Mouse (Mus musculus) 3134 (cell line): ENCODE results near the gene Aldh3b2.
"Not testable (repeated sequence)": the region's sequence is repeated elsewhere in the genome, so short reads cannot be mapped to it uniquely, and the experiment has no call there.

ENCODE experiments used
- DNase-seq: peaks from one replicate; pipeline ENCODE4 v3.0.0-alpha.2; 2011; ENCODE audit warnings: low spot score; ENCODE audit not compliant: insufficient read length; ENCODE audit errors: extremely low read depth

Gene Aldh3b2

DNA sequence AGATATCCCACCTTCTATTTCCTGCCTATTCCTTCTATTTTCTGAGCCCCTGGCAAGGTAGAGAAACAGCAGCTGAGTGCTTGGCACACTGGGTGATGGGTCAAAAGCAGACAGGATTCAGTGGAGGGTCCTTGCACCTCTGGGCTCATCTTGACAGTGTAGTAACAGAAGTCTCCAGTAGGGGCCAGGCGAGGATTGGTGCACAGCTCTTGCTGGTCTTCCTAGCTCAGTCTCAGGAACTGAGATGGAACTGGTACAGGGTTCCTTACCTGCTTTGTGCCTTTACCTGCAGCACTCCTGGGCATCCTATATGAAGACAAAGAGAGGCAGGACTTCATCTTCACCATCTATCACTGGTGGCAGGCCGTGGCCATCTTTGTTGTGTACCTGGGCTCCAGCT is 25.4 kb upstream of the Aldh3b2 start:
- no peak for DNase-seq

DNA sequence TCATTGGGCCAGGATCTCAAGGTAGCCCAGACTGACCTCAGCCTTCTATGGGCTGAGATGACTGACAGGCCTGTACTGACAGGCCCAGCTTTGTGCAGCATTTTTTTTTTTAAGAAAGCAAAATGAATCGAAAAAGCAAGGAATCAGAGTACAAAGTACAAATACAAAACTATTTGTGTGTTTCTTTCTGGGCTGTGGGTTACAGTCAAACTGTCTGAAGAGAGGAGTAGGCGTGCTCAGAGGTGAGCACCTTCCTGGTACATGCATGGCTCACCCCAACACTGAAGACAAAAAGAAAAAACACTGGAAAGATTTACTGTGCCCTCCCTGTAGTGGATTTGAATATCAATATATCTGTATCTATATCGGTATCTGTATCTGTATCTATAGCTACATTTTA is 24.3 kb upstream of the Aldh3b2 start:
- DNase-seq, result no peak

DNA sequence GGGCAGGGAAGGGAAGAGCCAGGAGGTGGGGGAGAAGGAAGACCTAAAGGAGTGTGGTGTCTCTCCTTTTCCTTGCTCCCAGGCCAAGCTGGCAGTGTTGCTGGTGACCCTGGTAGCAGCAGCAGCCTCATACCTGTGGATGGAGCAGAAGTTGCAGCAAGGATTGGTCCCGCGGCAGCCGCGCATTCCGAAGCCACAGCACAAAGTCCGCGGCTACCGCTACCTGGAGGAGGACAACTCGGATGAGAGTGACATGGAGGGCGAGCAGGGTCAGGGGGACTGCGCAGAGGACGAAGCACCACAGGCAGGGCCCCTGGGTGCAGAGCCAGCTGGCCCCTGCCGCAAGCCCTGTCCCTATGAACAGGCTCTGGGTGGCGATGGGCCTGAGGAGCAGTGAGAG is 23.6 kb upstream of the Aldh3b2 start:
- no peak for DNase-seq

DNA sequence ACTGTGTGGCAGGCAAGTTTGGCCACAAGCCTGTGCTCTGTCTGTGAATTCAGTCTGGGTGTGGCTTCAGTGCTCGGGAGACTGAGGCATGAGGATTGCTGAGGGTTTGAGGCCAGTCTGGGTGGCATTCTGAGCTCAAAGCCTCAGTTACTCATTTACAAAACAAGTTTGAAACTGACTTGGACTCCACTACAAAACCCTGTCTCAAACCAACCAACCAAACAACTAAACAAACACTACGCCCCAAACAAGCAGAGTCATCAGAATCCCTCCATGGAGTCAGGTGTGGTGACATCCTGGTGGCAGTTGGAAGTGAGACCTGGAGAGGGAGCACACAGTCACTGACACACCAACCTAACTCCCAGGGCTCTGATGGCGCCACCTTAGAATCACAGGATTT is 21.8 kb upstream of the Aldh3b2 start:
- DNase-seq, result no peak

DNA sequence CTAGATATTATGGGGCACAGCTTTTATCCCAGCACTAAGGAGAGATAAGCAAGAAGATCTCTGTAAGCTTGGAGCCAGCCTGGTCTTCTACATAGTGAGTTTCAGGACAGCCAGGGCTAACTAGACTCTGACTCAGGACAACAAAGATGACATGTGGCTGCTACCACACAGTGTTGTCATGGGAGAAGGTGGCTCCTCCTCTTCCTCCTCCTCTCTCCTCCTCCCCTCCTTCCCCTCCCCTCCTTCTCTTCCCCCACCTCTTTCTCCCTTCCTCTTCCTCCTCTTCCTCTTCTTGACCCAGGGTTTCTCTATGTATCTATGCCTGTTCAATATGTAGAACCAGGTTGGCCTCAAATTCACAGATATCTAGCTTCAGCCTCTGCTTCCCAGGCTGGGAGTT is 20.7 kb upstream of the Aldh3b2 start:
- DNase-seq, result no peak

DNA sequence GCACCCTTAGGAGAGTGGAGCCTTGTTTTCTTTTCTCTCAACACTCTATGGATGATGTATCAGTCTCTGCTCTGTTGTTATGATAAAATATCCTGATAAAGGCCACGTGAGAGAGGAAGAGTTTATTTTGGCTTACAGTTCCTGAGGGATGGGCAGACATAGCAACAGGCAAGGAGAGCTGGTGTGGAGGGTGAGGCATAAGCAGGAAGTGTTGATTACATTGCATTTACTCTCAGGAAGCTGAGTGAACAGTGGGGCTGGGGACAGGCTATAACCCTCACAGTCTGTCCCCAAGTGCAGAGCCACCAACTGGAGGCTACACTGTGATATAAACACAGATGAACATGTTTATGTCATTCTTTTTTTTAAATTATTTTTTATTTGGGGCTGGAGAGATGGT is 20.0 kb upstream of the Aldh3b2 start:
- DNase-seq, result no peak

DNA sequence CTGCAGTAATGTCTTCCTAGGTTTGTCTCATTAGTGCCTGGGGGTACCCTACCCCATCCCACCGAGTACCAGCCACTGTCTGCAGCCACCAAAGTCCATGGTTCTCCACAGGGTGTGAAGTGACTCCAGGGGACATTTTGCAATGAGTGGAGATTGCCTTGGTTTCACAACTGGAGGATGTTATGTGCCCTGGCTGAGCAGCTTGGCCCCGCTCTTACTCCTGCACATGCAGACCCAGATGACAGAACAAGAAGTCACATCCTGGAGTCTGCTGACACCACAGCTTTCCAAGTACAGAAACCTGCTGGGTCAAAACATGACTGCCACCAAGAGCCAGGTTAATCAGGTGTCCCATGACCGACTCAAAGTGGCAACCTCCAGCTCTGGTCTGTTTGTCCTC is 17.1 kb upstream of the Aldh3b2 start:
- DNase-seq, result no peak

DNA sequence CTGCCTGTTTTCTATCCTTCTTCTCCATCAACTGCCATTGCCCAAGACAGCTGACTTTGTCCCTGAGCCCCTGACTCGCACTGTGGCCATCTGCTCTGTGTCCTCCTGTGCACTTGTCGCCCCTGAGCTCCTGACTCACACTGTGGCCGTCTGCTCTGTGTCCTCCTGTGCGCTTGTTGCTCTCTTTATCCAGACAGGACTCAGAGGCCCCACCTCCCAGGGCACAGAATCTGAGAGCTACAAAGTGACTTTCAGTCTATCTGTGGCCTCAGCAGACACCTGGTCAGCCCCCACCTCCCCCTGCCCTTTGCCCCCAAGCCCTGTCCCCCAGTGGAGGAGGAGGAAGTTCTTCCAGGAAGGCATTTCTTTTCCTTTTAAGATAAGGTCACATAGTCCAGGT is 16.3 kb upstream of the Aldh3b2 start:
- no peak for DNase-seq

DNA sequence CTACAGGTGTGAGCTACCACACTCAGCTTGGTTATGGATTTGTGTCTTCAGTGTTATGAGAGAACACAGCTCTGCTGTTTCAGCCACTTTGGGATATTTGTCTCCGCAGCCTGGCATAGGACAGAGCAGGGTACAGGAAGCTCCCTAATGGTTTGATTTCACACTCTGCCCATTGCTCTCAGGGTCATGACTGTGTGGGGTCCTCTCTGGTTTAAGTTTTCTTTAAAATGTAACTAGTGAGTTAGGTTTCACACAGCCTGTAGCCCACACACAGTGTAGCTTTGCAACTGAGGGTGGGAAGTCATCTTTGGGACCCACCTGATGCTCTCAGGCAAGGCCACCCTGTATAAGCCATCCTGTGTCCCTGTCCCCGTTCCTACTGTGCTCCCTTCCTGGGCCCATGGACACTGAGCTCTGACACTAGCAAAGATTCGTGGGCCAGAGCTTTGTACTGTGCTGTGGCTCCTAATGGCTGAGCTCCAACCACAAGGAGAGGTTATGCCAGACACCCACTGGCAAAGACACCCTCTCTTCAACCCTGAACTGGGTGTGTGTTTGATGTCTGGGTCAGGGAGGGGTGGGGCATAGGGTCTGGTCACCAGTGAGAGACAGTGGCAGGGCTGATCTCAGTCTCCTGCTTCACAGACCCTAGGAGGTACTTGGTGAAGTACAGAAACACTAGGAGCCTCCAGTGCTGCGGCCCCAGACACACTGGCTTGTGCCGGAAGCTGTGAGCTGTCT is 14.7 kb upstream of the Aldh3b2 start:
- DNase-seq, result not testable (repeated sequence)

DNA sequence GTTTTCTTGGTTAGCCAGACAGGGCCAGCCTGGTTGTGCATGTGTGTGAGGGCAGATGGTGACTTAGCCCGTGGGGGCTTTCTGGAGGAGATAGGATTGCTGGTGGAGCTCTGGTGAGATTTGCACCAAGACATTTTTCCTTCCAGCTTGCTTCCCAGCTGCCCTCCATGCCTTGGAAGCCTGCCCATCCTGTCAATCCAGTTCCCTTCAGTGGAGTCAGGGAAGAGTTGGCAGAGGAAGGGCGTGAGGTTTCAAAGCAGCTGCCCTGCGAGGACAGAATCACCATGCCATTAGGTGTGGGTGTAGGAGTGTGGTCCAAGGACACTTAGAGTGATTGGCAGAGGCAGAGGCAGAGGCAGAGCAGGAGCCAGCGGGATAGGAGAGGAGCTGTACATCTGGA is 13.7 kb upstream of the Aldh3b2 start, which contains the start of gene Aldh3b3:
Gene Aldh3b3 (plus strand): TSS at position 176 of the 400 bp plus-strand sequence.
- no peak for DNase-seq

DNA sequence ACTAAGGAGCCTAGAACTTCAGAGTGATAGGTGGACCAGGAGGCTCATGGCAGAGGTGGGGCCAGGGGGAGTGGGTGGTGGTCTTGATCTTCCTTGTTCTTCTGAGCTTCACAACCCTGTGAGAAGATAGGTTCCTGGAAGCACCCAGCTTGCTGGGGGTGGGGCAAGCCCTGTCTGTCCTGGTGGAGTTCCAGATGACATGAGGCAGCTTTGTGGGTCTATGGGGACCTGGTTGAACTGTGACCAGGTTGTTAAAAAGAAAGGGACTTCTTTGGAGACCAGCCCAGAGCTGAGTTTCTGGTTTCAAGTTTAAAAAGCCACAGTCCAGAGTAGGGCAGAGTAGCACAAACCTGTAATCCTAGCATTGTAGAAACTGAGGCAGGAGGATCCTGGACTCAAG is 13.1 kb upstream of the Aldh3b2 start:
- no peak for DNase-seq

DNA sequence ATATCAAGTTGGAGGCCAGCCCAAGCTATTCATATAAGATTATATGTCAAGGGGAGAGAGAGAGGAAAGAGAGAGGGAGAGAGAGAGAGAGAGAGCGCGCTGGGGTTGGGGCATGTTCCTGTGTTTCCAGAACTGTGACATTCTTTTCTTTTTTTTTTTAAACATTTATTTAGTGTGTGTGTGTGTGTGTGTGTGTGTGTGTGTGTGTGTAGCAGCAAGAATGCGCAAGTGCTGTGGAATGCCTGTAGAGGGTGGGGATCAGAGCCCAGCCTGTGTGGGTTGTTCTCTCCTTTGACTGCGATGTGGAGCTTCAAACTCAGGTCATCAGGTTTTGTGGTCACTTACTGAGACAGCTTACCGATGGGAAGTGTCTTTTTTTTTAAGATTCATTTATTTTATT is 11.9 kb upstream of the Aldh3b2 start:
- no peak for DNase-seq

DNA sequence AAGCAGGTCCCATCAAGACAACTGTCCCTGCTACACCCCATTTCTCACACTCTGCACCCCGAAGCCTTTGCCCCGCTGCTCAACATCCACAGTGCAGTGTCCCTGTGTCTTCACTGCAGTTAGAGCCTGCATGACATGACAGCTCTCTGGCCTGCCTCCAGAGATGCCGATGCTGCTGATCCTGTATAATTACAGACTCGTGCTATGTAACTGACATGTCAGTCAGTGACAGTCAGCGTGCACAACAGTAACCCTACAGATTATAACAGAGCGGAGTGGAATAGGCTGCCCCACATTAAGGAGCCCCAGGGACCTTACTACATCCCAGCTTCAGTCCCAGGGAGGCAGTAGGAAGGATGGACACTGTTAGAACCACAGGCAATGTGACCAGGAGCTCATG is 10.3 kb upstream of the Aldh3b2 start:
- not testable (repeated sequence) for DNase-seq

DNA sequence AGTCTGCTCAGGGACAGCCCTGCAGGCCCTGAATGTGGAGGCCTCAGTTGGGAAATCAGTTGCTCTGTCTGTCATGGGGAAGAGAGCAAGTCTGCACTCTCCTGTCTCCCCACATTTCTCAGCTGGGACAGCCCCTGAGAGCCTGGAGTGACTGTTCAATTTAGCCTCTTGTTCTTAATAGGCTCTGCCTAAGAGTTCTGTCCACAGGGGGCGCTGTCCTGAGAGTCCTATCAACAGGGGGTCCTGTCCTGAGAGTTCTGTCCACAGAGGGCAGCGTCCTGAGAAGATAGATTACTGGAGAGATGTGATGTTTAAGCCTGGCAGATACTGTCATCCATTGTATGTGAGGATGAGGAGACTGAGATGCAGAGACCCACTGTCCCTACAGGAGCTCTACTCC is 9.7 kb upstream of the Aldh3b2 start:
- DNase-seq, result no peak

DNA sequence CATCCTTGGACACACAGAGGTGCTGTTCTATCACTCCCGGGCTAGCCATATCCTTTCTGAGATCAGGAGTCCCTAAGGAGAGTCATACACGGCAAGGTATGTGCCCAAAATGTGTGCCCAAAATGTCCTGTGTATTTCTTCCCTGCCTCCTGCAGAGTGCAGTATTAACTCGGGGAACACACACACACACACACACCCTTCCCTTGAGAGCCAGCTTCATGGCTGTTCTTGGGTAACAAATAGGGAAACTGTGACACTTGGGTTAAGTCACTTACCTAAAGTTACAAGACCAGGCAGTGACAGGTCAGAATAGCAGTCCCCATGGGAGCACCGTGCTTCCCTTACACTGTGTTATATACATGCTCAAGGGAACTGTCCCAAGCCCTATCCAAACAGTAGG is 8.1 kb upstream of the Aldh3b2 start:
- no peak for DNase-seq

DNA sequence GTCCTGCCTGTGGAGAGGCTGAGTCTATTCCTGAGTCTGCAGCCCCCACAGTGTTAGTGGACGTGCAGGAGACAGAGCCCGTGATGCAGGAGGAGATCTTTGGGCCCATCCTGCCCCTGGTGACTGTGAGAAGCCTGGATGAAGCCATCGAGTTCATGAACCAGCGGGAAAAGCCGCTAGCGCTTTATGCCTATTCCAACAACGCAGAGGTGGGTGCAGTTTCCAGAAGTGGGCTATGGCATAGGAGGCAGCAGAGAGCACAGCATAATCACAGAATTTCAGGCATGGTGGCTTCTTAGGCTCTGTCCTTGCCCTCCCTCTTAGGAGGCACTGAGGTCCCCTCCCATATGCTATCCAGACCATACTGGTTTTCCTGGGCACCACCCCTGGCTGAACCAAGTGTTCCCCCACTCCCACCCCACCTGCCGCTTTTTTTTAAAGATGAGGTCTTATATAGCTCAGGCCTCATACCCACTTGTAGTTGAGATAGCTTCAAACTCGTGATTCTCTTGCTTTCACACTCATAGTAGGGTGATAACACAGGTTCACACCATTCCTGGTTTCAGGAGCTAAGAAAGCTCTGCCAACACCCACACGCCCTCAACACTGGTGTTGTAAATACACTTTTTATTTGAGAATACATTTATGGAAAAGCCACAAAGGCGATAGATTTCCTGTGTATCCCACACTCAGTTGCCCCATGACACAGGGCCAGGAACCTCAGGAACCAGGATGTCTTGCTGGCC is 5.6 kb upstream of the Aldh3b2 start:
- DNase-seq, result no peak

DNA sequence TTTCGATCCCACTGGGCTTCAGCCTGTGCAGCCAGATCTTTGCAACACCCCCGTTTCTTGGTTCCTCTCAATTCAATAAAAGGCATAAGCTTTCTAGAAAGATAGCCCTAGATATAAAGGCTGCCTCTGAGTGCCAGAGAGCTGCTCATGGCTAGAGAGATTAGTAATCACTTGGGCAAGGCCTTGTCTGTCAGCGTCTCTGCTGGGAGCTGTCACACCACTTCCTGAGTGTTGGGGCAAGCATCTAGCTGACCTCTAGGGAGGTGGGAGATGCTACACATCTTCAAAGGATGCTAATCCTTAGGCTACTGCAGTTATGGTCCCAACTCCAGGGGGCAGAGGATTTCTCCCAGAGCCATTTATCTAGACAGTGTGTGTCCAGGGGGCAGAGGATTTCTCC is 4.9 kb upstream of the Aldh3b2 start:
- no peak for DNase-seq

DNA sequence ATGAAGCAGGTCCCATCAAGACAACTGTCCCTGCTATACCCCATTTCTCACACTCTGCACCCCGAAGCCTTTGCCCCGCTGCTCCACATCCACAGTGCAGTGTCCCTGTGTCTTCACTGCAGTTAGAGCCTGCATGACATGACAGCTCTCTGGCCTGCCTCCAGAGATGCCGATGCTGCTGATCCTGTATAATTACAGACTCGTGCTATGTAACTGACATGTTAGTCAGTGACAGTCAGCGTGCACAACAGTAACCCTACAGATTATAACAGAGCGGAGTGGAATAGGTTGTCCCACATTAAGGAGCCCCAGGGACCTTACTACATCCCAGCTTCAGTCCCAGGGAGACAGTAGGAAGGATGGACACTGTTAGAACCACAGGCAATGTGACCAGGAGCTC is 2.5 kb downstream of the Aldh3b2 start:
- not testable (repeated sequence) for DNase-seq

DNA sequence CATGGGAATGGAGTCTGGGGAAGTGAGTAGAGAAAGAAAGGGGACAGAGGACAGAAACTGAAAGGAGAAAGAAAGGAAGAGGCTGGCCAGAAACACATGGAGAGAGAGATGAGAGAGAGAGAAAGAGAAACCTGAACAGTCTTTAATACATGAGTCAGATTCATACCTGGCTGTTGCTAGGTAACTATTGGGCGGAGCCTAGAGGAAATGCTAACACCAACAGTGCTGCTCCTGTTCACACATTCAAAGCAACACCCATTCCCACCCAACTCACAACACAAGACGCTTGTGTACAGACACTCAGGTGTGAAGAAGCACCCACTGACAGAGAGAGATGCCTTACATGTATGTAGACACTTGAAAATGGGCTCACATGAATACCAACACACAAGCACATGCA is 3.7 kb downstream of the Aldh3b2 start:
- DNase-seq, result no peak

DNA sequence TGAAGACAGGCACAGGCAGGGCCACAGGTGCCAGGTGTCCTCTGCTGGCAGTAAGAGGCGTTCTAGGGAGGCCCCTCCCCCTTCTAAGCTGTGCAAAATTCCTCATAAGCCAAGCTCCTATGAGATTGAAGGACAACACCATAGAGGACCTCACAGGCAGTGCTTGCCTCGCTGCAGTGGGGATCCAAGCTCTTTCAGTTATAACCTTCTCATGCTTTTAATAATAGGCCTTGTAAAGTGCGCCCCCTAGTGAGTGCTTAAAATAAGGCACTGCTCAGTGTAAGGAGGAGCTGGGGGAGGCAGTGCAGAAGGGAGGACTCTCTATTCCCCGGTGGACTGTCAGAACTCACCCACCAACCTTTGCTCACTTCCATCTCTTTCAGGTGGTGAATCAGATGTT is 8.2 kb downstream of the Aldh3b2 start:
- DNase-seq, result peak; percentile 29

DNA sequence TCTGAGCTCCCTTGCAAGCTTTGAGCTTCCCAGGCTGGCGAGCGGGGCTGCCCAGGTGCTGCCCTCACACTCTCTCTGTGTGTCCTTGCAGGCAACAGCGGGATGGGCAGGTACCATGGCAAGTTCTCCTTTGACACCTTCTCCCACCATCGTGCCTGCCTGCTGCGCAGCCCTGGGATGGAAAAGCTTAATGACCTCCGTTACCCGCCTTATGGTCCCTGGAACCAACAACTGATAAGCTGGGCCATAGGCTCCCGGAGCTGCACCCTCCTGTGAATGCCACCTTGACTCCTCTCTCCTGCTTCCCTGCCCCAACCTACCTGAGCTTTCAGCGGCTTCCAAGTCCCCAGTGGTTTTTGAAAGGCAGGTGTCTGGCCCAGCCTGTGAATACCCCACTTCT is 8.8 kb downstream of the Aldh3b2 start:
- no peak for DNase-seq

DNA sequence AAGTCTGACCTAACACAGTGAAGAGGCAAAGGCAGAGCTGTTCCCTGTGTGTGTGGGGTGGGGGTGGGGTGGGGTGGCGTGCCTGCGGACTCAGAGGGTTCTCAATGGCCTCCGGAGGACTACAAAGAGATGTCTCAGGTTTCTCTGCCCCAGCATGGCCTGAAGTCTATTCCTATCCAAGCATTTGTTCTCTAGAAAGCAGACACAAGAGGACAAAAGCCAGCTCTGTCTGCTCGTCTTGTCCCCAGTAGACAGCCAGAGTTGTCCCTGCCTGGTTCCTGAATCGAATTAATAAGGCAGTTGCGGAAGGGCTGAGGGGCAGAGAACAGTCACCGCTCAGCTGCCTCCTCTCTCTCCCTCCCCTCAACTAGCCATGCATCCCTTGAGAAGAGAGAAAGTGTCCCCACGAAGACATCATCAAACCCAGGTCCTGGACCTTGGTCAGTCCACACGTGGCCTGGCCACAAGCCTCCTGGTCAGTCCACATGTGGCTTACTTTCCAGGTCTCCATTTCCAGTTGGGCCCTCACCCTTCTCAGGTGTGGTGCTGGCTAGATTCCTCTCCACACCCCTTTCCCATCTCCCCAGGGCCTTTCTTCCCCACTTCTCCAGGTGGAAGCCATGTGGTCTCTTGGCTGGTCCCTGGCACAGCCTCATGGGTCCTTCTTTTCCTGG is 11.5 kb downstream of the Aldh3b2 start:
- DNase-seq, result no peak
